Mouse (Mus musculus) C2C12 (cell line): ENCODE data around the gene Nck1.

Source experiments
- CTCF ChIP-seq: IDR thresholded peaks from one replicate; pipeline ENCODE4 v1.5.1; 2011; ENCODE audit not compliant: control insufficient read depth, insufficient read depth, insufficient read length
- MYOD1 ChIP-seq: IDR thresholded peaks from one replicate; pipeline ENCODE4 v1.6.1; 2011; ENCODE audit warnings: low read depth; ENCODE audit not compliant: control insufficient read depth, insufficient read length

DNA sequence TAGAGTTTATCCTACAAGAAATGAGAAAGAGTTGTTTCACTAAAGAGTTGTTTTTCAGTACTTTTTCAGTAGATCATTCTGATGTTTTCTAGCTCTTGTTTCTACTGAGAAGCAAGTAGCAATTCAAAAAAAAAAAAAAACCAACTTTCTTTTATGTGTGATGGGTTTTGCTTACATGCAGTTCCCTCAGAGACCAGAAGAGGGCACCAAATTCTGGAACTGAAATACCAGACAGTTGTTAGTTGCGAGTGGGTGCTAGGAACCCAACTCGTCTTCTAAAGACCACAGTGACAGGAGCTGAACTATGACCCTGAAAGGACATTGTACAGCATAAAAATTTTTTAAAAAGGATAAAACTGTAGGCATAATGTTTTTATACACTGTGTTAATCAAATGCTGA, 2.4 kb upstream of the Nck1 start:
- TF ChIP-seq MYOD1 (no peak), CTCF (no peak)
